Mouse (Mus musculus) heart, adult 2 months (tissue): Measurements from ENCODE around the gene Spock3.

Source experiments
- CTCF ChIP-seq: fragments of 200-600 bp; IDR thresholded peaks from 2 replicates; pipeline ENCODE4 v1.8.1; 2022; ENCODE audit warnings: antibody characterized with exemption, mild to moderate bottlenecking, moderate library complexity
- EP300 ChIP-seq: fragments of 200-500 bp; IDR thresholded peaks from 2 replicates; pipeline ENCODE4 v1.6.1; 2011; ENCODE audit warnings: low read depth, low read length, control low read depth; ENCODE audit not compliant: insufficient read depth
- POLR2A ChIP-seq: fragments of 200-500 bp; IDR thresholded peaks from 2 replicates; pipeline ENCODE4 v1.6.1; 2011; ENCODE audit warnings: mild to moderate bottlenecking, low read depth, low read length, control low read depth; ENCODE audit not compliant: insufficient read depth

GRCm38 (mm10) chr8:63120508-63120907, 169.7 kb downstream of the Spock3 start:
- no peak for TF ChIP-seq CTCF
- no peak for TF ChIP-seq EP300
- TF ChIP-seq POLR2A: no peak
